Mouse (Mus musculus) stomach, embryonic 14.5 days (tissue): ENCODE measurements around the gene Tmem72. TPM values are rescaled to one million over a fixed set of nuclear protein-coding genes. Genes with fewer than 3 reads are reported as not detected.

Experiments
- ATAC-seq: fragments of 200-750 bp; cut with Nextera tagmentation; 2 replicates; pipeline ENCODE4 v1.8.0; 2017; ENCODE audit warnings: low read depth, moderate TSS enrichment; ENCODE audit not compliant: insufficient number of reproducible peaks, insufficient read depth, low FRiP score
- H3K27ac ChIP-seq: fragments of 300-500 bp; sonication (generic); 2 replicates; pipeline ENCODE4 v1.5.1; 2014; ENCODE audit warnings: mild to moderate bottlenecking, low read length, moderate library complexity, mixed read lengths
- H3K27me3 ChIP-seq: fragments of 300-500 bp; sonication (generic); 2 replicates; pipeline ENCODE4 v1.6.1; 2014; ENCODE audit warnings: low read length, control low read depth, mixed read lengths; ENCODE audit not compliant: control insufficient read depth, insufficient read depth
- H3K36me3 ChIP-seq: fragments of 300-500 bp; sonication (generic); 2 replicates; pipeline ENCODE4 v1.6.1; 2014; ENCODE audit warnings: mild to moderate bottlenecking, control low read depth, low read length, moderate library complexity, mixed read lengths; ENCODE audit not compliant: control insufficient read depth, insufficient read depth
- H3K4me1 ChIP-seq: fragments of 300-500 bp; sonication (generic); 2 replicates; pipeline ENCODE4 v1.6.1; 2014; ENCODE audit warnings: low read length, control low read depth, mixed read lengths; ENCODE audit not compliant: control insufficient read depth, insufficient read depth
- H3K4me2 ChIP-seq: fragments of 300-500 bp; sonication (generic); replicated peaks from 2 replicates; pipeline ENCODE4 v1.6.1; 2014; ENCODE audit warnings: low read depth, low read length, control low read depth
- H3K4me3 ChIP-seq: fragments of 300-500 bp; sonication (generic); 2 replicates; pipeline ENCODE4 v1.5.1; 2014; ENCODE audit warnings: low read depth, low read length, control low read depth
- H3K9ac ChIP-seq: fragments of 300-500 bp; sonication (generic); replicated peaks from 2 replicates; pipeline ENCODE4 v1.6.1; 2014; ENCODE audit warnings: low read depth, mild to moderate bottlenecking, control low read depth, low read length, moderate library complexity, mixed read lengths
- H3K9me3 ChIP-seq: fragments of 300-500 bp; sonication (generic); 2 replicates; pipeline ENCODE4 v1.6.1; 2016; ENCODE audit warnings: low read depth, low read length, control low read depth; ENCODE audit not compliant: control insufficient read depth
- WGBS: fragments of 180-500 bp; shearing (Covaris S2); extraction: QIAGEN DNeasy Blood & Tissue Kit; methylation state at CpG from one replicate; pipeline ENCODE4 v1.1.7; 2014; 5-methylcytosine and 5-hydroxymethylcytosine counted together
- polyA plus RNA-seq: library from polyadenylated mRNA; unstranded; fragments of >200 nt; fragmentation: Nextera tagmentation; extraction: Ambion mirVana; gene quantifications from 2 replicates; pipeline ENCODE4 v1.2.1, GENCODE M21; 2014

Gene Tmem72
- polyA plus RNA-seq, 1 experiment from 2014 or later, result 0.06 TPM

DNA sequence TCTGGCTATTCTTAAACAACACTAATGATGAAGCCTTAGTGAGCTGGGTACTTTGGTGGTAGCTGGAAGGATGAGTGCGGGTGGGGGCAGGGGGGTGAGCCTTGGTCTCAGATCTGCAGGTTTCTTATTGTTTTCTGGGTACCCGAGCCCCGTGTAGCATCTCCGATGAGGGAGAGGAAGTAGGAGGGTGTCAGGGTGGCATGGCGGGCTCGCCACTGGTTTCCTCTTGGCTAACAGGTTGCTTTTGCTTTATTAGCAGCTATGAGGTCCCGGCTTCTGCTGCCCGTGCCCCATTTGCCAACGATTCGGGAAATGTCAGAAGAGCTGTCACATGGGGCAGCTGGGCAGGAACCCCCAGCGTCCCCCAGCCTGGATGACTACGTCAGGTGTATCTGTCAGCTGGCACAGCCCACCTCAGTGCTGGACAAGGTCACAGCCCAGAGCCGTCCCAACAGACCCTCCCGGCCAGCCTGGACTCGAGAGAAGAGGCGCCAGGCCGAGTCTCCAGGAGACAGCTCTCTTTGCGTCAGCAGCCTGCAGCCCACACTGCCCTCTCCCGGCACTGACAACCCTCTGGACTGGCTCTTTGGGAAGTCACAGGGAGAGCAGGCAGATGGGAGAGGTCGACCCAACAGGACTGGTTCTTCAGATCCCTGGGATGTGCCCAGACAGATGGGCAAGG is 65.1 kb downstream of the Tmem72 start:
- Histone ChIP-seq H3K4me1 (peaks cover 15% of the 10 kb centered on the region), H3K4me2 (peak overlapping the region; percentile 18), H3K27me3 (no peaks in the 10 kb centered on the region), H3K36me3 (no peaks in the 10 kb centered on the region), H3K9ac (no peak overlapping the region), H3K4me3 (peak overlapping the region; percentile 17; the same call in 1 of the 2 replicates), H3K27ac (no peak overlapping the region), H3K9me3 (no peaks in the 10 kb centered on the region)
- ATAC-seq, result 0 out of 2 replicates have a peak, but pooled peaks have one; percentile 16
- 68% methylated on average over 20 of the region's 20 CpGs for WGBS

DNA sequence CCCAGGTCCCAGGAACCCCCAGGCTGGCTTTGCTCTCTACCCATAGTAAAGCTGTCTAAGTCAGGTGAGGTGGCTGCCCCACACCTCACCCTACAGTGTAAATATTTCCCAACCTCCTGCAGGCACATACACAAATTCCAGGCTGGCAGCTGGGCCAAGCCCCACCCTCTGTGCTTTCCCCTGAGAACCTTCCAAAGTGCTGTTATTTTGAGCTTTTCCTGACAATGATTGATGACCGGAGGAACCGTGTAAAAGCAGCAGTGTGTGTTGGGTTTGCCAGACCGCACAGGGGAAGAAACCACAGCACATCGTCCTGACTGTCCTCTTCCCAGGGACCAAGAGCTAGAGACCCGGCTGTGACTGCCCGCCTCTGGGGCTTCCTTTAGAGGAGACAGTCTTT is 66.3 kb downstream of the Tmem72 start, which contains the start of gene Depp1:
TSS of gene Depp1 (plus strand) at position 204 of the 400 bp plus-strand sequence.
- H3K4me2 ChIP-seq, result peak within 1 kb of the TSS; percentile 18
- no peak within 1 kb of the TSS for H3K9ac ChIP-seq
- H3K36me3 ChIP-seq, result no peaks in the 10 kb centered on the region
- H3K27me3 ChIP-seq, result no peaks in the 10 kb centered on the region
- H3K4me1 ChIP-seq, result peaks cover 15% of the 10 kb centered on the region
- ATAC-seq, result peak; percentile 88
- H3K27ac ChIP-seq, result peak within 1 kb of the TSS; percentile 44
- 5% methylated on average over 6 of the region's 6 CpGs for WGBS
- peak within 1 kb of the TSS; percentile 18 for H3K4me3 ChIP-seq
- H3K9me3 ChIP-seq, result no peaks in the 10 kb centered on the region

GRCm38 (mm10) chr6:116649811-116650210 is 66.9 kb downstream of the Tmem72 start:
- H3K9me3 ChIP-seq, result no peaks in the 10 kb centered on the region
- ATAC-seq, result no peak
- H3K27me3 ChIP-seq, result no peaks in the 10 kb centered on the region
- H3K4me1 ChIP-seq, result peaks cover 15% of the 10 kb centered on the region
- peak overlapping the region; percentile 44 for H3K27ac ChIP-seq
- H3K4me2 ChIP-seq, result no peak overlapping the region
- WGBS, result 70% methylated on average over 7 of the region's 7 CpGs
- H3K9ac ChIP-seq, result no peak overlapping the region
- H3K4me3 ChIP-seq, result no peak overlapping the region
- H3K36me3 ChIP-seq, result no peaks in the 10 kb centered on the region

DNA sequence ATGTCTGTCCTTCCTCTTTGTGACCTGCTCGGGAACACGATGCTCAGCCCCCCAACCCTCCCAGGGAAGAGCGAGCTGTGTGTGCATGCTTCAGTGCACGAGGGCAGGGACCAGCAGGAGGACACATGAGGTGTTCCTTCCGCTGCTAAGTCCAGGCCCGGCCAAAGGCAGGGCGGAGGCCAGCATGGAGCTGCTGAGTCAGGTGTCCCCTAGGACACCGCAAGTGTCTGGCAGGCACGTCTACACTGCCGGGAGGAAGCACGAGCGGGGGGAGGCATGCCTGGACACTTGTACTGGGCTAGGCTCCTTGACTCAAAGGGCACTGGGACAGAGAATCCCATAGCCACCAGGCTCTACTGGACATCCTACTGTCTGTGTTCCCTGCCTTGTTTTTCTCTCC is 69.0 kb downstream of the Tmem72 start:
- Histone ChIP-seq H3K9me3 (no peaks in the 10 kb centered on the region), H3K4me2 (no peak overlapping the region), H3K27ac (no peak overlapping the region), H3K36me3 (no peaks in the 10 kb centered on the region), H3K9ac (no peak overlapping the region), H3K27me3 (no peaks in the 10 kb centered on the region), H3K4me1 (peaks cover 15% of the 10 kb centered on the region), H3K4me3 (no peak overlapping the region)
- 91% methylated on average over 12 of the region's 12 CpGs for WGBS
- ATAC-seq, result no peak; the same call in 1 of the 2 replicates

- no peak for ATAC-seq
- 57% methylated on average over 3 of the region's 3 CpGs for WGBS
- Histone ChIP-seq H3K9me3 (no peaks in the 10 kb centered on the region), H3K27ac (no peak overlapping the region), H3K36me3 (no peaks in the 10 kb centered on the region), H3K4me1 (0 out of 2 replicates have a peak, but pooled peaks cover under 1% of the 10 kb centered on the region), H3K9ac (no peak overlapping the region), H3K4me3 (no peak overlapping the region), H3K27me3 (no peaks in the 10 kb centered on the region), H3K4me2 (no peak overlapping the region)
Measured at GRCm38 (mm10) chr6:116644335-116644734, 72.4 kb downstream of the Tmem72 start.

DNA sequence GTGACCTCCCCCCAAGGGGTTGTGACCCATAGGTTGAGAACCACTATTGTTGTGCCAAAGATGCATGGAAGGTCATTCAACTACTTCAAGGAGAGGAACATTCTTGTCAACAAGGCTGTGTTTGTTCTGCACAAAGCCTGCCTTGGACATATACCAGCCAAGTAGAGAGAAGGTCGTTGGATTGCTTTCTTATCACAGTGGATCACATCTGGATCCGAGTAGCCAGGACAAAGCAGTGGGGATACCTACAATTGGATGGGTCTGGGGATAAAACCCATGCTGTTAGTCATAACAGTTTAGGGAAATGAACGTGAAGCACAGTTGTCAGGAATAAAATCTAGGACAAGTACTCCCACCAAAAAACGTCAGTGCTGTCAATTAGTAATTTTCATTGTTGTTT is 72.8 kb downstream of the Tmem72 start:
- H3K4me1 ChIP-seq, result no peaks in the 10 kb centered on the region
- H3K9me3 ChIP-seq, result no peaks in the 10 kb centered on the region
- H3K4me2 ChIP-seq, result no peak overlapping the region
- H3K9ac ChIP-seq, result no peak overlapping the region
- H3K27me3 ChIP-seq, result no peaks in the 10 kb centered on the region
- WGBS, result 65% methylated on average over 4 of the region's 4 CpGs
- H3K36me3 ChIP-seq, result no peaks in the 10 kb centered on the region
- H3K4me3 ChIP-seq, result no peak overlapping the region
- H3K27ac ChIP-seq, result no peak overlapping the region
- no peak for ATAC-seq

DNA sequence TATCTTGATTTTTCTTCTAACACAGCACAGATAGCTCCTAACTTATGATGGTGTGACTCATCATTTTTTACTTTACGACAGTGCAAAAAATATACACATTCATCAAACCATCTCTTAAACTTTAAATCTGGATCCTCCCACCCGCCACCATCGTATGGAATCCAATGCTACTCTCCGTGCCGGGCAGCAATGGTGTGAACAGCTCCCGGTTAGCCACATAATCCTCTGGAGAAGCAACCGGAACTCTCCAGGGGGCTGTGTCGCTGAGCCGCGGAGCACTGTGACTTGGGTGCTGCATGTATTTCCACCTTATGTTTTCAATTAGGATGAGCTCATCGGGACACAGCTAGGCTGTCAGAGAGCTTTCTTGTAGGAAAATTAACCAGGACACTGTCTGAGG is 73.8 kb downstream of the Tmem72 start:
- H3K9me3 ChIP-seq, result no peaks in the 10 kb centered on the region
- 81% methylated on average over 11 of the region's 11 CpGs for WGBS
- no peak overlapping the region for H3K4me3 ChIP-seq

DNA sequence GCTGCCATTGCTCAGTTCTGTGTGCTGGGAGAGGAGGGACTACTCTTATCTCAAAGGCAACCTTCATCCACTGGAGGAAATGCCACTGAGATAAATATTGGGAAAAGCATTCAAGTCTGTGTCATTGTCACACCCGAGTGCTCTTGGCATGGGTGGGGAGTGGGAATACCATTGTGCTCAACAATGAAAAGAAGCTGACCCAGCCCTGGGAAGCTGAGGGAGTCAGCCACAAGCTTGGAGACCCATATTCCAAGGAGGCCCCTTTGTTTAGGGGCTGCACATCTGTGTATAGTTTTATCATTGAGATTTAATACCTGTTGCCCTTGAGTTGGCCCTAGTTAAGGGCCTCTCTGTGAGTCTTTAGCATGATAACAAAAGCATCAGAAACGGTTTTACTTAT is 77.0 kb downstream of the Tmem72 start:
- H3K27me3 ChIP-seq, result no peaks in the 10 kb centered on the region
- no peak overlapping the region for H3K27ac ChIP-seq
- WGBS, result 56% methylated on average over 2 of the region's 2 CpGs
- no peak for ATAC-seq
- H3K9ac ChIP-seq, result no peak overlapping the region
- H3K4me1 ChIP-seq, result no peaks in the 10 kb centered on the region
- no peak overlapping the region for H3K4me2 ChIP-seq
- no peak overlapping the region for H3K4me3 ChIP-seq
- H3K36me3 ChIP-seq, result no peaks in the 10 kb centered on the region
- no peaks in the 10 kb centered on the region for H3K9me3 ChIP-seq

More for the DNA sequence above, 73.8 kb downstream of the Tmem72 start:
- no peak for ATAC-seq
- Histone ChIP-seq H3K27me3 (no peaks in the 10 kb centered on the region), H3K4me1 (no peaks in the 10 kb centered on the region), H3K36me3 (no peaks in the 10 kb centered on the region), H3K27ac (no peak overlapping the region), H3K4me2 (no peak overlapping the region), H3K9ac (no peak overlapping the region)

DNA sequence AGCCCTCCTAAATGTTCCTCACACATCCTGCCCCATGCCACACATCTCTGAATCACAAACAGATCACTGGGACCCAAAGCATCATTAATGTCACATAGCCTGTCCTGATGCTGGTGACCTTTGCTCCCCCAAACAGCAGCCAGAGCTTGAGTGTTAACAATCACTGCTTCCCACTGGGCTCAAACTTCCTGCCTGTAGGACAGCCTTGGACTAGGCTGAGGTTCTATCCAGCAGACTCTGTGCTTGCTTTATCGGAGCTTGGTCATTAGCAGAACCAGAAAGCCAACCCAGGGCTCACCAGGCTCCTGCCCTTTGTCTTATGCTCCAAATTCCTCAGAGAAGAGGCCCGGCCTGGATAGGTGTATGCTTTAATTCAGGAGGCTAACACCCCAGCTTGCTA is 77.8 kb downstream of the Tmem72 start:
- no peak overlapping the region for H3K4me2 ChIP-seq
- WGBS, result 76% methylated on average over 2 of the region's 2 CpGs
- no peaks in the 10 kb centered on the region for H3K36me3 ChIP-seq
- no peak overlapping the region for H3K9ac ChIP-seq
- no peaks in the 10 kb centered on the region for H3K4me1 ChIP-seq
- H3K27me3 ChIP-seq, result no peaks in the 10 kb centered on the region
- H3K9me3 ChIP-seq, result no peaks in the 10 kb centered on the region
- no peak for ATAC-seq
- no peak overlapping the region for H3K4me3 ChIP-seq
- H3K27ac ChIP-seq, result no peak overlapping the region
